Mouse (Mus musculus) heart, postnatal 0 days (tissue): ENCODE results near the gene Olfr569.

Experiments
- CTCF ChIP-seq: IDR thresholded peaks from 2 replicates; pipeline ENCODE4 v1.5.1; 2016; ENCODE audit warnings: antibody characterized with exemption, control low read depth, low read depth
- EP300 ChIP-seq: IDR thresholded peaks from 2 replicates; pipeline ENCODE4 v1.6.1; 2016; ENCODE audit warnings: antibody characterized with exemption, low read depth

DNA sequence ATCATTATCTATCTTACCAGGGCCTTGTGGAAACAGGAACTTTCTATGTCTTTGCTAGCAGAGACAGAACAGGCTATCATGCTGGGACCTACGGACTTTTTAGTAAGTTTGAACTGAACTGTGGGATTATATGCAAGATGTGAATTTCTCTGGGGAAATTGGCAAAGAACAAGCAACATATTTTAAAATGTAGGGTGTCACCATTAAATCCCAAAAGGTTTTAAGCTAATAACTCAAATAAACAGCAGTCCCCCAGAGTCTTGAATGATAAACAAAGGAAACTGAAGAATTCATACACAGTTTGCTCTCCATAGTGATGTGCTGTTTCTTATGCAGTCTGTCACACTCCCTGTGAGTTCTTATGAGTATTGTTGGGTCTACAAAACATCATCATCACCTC lies 32.0 kb downstream of the Olfr569 start, which contains the start of gene Olfr566:
- no peak for TF ChIP-seq CTCF
- no peak for TF ChIP-seq EP300
